Mouse (Mus musculus) cerebellum, adult 11 months (tissue): ENCODE measurements at regions not wholly inside any gene's neighbourhood (a gene's known extent, or its start where the extent isn't known, plus 50 kb on each side); places are given as distances from the start of the nearest gene placed in this dataset.

Experiments
- DNase-seq: peaks from one replicate; pipeline ENCODE4 v3.0.0; 2022

DNA sequence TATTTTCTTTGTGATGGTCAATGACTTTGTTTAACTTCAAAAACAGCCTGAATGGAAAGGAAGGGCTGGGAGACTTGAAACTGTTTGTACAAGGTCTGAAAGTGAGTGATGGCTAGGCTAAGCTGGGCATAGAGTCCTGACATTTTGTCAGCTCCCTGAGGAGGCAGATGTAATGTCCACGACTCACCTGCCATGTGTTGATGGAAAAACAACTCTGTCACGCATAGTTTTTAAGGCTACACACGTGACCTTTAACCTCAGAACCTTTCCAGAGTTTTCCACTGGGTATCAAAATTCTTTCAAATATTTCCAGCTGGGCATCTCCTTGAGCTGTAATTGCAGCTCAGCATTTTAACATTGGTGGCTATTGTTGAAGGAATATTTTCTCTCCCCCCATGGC lies 190.2 kb upstream of the Lrig1 start:
- DNase-seq: no peak

DNA sequence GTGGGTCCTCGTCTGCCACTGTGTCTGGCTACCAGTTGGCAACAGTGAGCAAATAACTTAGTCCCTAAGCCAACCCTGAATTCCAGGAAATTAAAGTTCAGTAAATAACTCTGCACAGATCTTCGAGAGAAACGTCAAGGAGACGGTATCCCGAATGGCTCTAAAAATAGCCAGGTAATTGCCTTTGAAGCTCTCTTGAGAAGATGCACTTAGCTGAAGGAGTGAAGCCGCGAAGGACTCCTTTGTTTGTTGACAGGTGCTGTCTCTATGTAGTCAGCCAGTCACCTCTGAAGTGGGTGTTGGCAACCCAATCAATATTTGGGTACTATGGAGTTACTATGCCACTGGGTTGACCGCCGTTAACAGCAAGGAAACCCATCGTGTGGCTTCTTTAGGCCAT lies 189.3 kb upstream of the Lrig1 start:
- DNase-seq: no peak

DNA sequence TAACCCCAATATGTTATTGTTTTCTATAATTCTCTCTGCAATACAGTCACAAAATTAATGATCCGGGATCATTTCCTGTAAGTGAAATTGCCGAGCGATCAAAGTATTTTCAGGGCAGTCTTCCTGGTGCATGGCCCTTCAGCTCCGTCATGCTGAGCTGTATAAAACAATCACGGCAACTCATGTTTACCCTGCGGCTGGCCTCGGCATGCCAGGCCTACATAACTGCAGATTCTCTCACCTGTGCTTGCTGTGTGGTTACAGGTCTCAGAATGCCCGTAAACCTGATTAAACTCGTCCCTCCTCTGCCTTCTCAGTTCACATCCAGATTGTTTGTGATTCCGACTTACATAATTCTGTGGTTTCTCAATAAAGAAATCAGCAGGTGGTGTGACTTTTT lies 181.2 kb upstream of the Lrig1 start:
- no peak for DNase-seq

DNA sequence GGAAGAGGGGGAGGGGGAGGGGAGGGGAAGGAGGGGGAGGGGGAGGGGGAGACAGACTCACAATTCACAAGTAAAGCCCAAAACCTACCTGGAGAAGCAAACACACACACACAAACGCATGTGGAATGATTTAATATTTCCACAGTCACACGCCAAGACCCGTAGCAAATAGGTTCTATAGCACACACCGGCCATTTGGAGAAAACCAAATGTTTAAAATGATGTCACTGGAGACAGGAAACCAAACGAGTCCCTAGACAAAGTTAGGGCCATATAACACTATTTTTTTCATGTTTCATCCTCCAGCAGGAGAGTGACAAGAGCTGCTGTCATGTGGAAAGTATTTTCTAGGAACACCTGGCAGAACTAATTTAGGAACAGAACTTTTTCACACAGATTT lies 175.9 kb upstream of the Lrig1 start:
- no peak for DNase-seq

DNA sequence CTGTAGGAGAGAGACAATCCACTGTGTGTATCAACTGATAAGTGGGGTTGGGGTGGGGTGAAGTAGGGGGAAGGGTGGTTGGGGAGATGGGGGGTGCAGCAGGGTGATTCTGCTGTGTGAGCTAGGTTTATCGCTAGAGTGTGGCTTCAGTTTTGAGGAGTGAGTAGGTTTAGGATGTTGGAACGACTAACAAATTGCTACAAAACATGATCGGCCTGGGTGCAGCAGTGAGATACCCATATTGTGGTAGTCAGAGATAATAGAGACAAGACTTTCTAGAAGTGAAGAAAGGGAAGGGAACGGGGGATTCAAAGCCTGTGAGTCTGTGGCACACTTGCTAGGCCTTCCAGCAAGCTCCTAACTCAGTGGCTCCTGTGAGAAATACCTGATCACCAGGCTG lies 175.1 kb upstream of the Lrig1 start:
- no peak for DNase-seq

DNA sequence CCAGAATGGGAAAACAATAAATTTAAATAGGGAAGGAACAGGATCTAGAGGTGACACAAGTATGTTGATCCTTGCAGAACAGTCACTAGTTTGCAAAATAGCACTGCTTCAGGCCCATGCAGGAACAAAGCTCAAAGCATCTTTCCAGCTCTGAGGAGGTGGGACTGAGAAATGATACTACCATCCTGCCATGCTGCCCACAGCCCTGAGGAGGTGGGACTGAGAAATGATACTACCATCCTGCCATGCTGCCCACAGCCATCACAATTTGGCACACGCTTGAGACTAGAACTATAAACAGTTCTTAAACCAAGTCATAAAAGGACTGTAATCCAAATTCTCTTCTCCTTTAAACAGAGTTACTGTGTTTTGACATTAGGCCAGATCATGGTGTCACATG lies 174.5 kb upstream of the Lrig1 start:
- DNase-seq: no peak

DNA sequence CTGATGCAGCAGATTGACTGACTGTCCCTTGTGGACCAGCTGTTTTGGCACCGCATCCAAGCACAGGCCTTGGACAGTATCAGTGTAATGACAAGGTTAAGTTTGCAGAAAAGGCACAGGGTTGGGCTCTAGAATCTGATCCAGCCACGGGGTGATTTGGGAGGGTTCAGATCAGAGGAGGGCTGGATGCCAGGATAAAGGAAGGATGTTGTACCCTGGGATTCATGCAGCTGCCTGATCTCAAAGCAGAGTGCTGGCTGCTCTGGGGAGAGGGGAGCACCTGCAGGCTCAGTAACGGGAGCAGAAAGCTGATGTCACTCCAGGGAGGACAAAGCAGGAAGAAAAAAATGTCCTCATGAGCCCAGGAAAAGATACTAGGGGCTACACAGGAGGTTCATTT lies 168.0 kb upstream of the Lrig1 start:
- DNase-seq: no peak

DNA sequence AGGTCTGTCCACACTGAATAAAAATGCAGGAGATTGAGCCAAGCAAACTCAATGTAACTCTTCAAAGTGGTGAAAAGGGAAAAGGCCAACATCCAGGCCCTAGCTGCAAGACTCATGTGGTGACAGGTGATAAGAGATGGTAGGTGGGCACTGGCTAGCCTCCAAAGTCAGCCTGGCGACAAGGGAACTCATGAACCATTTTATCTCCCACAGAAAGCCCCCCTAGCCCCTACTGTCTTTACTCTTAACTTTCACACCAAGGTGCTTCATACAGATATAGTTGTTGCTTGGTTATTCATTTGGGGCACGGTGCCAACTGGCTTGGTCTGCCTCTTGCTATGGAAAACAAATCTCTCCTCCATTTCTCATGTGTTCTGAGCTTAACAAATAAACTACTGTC lies 165.5 kb upstream of the Lrig1 start:
- no peak for DNase-seq

DNA sequence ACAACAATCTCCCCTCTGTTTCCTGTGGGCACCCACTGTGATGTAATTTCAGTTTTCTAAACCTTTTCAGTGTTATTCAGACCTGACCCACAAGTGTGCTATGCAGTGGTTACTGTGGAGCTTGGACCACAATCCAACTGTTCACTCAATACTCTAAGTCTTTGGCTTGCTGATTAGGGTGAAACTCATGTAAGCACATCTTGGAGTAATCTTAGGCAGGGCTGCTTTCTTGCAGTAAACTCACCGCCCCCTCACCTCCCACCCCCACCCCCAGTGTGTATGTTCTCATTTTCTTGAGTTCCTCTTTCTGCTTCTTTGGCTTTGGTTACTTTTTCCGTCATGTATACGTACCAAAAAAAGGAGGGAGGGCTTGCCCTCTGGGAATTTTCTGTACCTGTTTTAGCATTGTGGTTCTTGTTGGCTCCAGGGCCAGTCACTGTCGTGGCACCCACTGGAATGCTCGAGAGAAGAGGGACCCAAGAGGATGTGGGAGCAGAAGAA lies 158.2 kb upstream of the Lrig1 start:
- DNase-seq: no peak

DNA sequence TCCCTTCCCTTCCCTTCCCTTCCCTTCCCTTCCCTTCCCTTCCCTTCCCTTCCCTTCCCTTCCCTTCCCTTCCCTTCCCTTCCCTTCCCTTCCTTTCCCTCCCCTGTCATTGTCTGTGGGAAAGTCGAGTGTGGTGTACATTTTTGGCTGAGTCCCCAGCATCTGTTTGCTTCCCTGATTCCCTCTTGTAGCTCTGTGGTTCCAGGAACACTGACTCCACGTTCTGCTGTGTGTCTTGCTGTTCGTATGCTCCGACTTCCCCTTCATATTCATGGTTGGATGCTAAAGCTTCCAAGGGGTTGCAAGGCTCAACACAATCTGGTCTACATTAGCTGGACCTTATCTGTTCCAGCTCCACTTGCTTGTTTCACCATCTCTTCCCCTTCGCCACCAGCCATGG lies 150.2 kb upstream of the Lrig1 start:
- no peak for DNase-seq

DNA sequence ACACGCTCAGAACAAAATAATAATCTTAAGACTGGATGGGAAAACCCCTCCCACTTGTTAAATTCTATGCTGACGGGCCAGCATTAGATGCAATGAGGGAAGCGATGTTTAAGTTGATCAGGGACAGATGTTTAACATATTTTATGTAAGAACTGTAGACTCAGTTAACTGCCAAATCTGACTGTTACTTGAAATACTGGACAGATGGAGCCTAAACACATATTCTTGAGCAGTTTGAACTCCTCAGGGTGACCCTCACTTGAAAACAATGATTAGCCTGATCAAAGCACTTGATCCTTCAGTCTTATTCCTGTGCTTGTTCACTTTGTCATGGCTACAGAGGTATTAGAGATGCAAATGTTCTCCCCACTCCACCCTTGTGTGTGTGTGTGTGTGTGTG lies 149.6 kb upstream of the Lrig1 start:
- DNase-seq: no peak

DNA sequence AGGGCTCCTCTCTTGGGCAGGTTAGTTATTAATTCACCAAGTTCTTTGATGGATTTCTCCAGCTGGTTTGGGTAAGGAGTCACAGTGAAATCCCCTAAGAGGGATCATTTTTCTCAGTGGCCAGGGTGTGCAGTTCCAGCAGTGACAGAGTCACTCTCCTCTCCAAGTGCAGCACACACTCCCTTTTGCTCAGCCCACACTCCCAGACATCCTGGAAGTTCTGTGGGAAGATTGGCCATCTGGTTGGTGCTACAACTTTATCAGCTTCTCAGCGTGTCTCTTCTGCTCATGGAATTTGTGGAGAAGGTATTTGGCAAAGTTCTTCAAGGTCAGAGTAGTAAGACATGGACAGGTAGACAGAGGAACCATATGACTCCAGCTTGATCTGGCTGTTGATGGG lies 148.5 kb upstream of the Lrig1 start:
- DNase-seq: no peak

DNA sequence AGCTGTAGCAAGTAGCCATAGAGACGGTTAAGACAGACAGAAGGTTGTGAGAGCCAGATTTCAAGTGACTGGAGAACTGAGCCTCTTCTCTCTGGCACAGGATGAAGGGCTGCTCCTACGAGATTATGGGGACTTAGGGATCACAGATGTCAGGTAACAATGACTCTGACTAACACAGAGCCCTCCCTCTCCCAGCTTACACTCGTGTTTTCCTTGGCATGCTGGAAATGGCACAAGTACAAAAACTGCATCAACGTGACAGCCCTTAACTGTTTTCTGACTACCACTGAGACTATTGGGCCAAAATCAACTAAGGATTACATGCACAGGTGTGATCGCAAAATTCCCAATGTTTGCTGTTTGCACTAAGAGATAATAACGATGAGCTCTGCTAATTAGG lies 145.9 kb upstream of the Lrig1 start:
- DNase-seq: no peak

DNA sequence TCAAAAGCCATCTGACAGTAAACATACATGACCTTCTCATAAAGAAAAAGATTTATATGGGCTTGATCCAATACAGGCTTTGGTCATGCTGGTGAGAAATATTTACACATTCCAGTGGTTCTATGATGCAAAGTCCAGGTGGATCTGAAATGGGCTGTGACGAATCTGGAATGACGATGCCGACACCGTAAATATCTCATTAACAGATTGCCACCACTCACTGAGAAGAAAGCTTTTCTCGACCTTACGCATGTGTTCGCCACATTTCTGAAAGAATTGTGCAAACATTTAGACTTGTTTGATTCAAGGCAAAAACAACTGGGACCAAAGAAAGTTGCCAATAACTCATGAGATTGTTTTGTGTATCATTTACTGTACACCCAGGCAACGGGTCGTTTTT lies 142.9 kb upstream of the Lrig1 start:
- no peak for DNase-seq

DNA sequence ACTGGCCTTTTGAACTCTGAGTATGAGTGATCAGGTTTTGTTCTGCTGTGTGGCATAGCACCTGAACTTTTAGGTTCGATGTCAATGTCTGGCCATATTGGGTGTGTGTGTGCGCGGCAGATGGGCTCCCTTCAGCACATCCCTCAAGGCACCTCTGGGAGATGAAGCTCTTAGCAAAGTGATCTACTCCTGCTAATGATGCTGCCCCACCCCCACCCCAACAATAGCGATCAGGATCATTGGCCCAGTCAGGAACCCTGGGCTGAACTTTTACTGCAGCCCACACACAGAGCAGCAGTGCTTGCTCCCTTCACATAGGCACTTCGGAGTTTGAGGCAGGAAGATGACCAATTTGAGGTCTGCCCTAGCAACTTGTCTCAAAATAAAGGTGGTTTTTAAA lies 141.9 kb upstream of the Lrig1 start:
- no peak for DNase-seq

DNA sequence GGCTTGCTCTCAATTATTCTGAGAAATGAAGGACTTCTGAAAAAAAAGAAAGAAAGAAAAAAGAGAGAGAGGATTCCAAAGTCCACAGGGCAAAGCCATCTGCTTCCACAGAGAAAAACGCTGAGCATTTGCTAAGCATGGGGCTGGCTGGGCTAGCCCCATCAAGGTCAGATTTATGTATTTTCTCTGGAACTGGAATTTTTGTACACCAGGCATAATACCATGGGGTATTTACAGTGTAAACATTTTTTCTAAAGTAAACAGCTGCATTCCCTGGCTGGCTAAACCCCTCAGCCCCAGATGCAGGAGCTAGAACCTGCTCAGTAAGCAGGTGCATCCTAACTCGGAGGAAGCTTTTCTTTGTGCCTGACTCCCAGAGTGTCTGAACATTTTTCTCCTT lies 135.8 kb upstream of the Lrig1 start:
- DNase-seq: no peak

DNA sequence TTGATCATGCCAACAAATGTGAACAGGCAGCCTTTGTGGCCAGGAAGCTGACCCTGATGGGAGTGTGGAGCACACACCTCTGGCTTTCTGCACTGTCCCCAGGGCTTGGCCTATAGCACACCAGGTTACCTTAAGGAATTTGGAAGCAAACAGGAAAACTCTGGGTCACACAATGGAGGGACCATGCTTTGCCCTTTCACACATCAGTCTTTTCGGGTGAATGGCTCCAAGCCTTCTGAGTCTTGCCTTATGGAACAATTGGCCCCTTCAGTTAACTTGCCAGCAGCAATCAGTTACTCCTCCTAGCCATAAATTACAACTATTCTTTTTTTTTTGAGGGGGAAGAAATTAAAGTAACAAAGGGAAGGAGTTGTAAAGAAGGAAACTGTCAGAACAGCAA lies 134.6 kb upstream of the Lrig1 start:
- DNase-seq: no peak

DNA sequence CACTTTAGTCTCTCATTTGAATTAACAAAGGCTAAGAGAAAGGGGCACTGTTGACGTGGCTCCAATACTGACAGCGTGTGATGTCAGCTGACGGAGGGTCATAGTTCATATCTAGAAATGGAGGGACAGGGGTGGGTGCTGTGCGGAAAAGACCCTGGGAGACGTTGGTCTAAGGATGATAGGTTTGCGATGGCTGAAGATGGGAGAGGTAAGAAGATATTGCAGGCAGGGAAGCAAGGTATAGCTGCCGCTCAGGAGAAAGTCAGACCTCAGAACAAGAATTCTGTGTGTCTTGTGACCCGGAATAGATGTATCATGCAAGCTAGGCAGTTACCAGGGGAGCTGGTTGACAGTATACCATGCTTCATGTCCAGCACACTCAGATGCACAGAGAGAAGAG lies 130.8 kb upstream of the Lrig1 start:
- no peak for DNase-seq

DNA sequence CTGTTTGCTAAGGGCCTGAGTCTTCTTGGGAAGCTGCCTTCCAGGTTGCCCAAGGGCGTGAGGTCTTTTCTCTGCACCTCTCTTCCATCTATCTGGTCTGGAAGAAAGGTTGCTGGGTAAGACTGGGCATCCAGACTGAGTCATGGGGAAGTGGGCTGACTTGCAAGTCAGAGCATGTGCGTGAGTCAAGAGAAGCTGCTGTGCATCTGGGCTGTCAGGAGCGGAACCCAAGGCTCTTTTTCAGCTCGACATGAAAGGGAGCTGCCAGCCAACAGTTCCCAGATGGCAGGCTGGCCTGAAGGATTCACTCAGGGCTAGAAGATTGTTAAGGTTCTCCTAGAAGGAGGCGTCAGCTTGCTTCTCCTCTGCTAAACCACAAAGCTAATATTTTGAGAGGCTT lies 129.3 kb upstream of the Lrig1 start:
- no peak for DNase-seq

DNA sequence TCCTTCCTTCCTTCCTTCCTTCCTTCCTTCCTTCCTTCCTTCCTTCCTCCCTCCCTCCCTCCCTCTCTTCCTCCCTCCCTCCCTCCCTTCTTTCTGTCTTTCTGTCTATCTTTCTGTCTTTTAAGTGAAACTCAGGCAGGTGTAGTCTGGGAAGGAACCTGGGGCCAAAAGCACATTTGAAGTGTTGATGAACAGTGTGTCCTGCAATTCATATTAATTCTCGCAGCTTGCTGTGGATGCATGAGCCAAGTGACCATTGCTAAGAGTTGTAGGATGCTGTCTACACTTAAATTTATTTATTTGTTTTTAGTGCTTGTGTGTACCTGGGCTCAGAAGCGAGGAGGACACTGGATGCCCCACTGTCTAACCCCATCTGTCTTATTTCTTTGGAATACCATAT lies 126.7 kb upstream of the Lrig1 start:
- DNase-seq: no peak

DNA sequence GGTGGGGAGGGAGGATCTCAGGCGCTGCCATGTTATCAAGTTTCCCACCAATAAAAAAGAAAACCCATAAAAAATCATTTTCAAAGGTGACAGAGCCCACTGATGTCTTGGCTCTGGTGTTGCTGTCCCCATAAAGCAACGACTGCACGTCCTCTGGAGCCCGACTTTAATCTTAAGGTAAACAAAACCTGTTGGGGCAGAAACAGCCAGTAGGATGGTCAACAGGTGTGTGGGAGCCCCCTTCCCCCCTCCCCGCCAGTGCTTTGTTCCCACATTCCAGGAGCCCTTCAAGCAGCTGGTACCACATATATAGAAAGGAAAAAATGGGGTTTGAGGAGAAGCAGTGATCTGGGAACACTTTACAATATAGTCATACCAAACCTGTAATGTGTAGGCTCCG lies 118.3 kb upstream of the Lrig1 start:
- DNase-seq: no peak

DNA sequence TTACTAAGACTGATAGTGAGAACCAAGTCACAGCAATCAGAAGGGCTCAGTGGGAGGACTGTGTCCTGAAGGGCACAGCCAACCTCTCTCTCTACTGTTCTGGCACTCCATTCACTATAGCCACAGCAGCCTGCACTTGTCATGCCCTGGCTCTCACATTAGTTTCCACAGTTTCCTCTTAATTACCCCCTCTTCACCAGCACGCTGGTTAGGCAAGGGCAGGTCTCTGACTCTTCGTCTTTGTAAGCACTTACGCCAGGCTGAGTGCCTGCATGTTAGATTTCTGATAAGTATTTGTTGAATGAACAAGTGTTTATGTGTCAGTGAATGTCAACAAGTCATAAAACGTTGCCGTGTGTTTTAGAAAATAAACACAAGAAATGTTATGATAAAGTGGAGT lies 116.2 kb upstream of the Lrig1 start:
- no peak for DNase-seq

DNA sequence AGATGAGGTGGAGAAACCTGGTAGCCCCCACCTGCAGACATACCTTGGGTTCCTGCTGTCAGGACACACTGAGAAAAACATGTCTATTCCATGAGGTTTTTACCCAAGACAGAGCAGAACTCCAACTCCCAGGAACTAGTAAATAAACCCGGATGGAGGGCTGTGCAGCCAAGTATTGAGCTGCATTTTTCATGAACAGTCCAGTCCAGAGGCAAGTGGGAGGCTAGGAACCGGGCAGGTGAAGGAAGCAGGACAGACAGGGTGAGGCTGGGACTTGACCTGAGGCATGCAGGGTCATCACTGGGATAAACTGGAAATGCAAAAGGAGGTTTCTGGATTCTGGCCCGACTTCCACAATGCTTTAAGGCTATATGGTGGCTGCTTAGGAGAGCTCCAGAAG lies 114.8 kb upstream of the Lrig1 start:
- DNase-seq: no peak

DNA sequence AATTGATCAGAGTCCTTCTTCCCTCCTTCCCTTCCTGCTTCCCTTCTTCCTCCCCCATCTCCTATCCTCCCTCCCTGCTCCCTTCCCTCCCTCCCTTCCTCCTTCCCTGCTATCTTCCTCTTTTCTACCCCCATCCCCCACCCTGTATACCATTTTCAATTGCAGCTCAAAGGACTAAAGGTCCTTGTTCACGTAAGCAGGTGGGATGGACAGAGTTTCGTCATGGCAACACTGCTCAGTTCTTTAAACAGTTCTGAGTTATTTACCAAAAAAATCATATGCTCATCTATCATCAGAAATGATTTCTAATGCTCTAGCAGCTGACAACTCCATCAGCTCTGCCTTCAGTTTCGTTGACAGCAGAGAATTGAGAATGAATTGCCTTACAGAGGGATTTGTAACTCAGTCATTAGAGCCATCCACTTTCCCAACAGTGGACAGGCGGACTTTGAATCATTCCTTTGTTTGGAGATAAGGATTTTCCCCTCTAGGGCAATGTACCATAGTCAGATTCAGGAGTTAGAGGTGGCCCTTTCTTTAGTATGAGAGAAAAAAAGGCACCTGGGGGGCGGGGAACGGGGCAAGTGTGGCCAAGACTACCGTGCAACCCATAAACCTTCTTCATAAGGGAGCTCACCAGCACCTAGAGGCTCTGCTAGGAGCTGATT lies 113.7 kb upstream of the Lrig1 start:
- no peak for DNase-seq

DNA sequence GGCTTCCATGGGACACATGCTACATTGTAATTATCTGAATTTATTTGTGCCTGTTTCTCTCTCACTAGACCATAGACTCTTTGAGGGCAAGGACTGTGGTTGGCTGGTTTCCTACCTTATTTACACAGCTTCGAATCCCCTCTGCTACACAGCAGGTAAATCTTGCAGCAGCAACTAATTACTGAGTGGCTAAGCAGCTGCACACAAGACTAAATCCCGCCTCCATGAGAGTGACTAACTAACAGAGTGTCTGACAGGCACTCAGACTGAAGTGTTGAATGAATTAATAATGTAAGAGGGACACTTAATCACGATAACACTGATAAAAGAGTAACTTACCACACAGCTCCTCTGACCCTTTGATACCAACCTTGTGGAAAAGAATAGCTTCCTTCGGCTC lies 111.9 kb upstream of the Lrig1 start:
- no peak for DNase-seq

DNA sequence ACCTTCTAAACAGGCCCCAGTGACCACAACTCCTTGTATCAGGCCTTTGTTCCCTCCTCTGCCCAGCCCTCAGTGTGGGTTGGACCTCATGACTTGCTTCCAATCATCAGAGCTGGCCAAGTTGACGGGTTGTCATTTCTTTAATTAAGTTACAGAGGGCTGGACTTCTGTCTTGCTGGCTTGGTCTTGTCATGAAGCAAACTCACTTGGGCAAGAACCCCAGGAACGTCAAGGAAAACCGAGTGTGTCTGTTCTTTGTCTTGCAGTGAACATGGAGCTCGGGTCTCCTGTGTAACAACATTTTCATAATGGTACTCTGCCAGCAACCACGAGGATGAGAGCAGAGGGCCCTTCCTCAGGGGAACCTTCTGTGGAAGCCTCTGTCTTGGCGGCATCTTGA lies 107.3 kb upstream of the Lrig1 start:
- DNase-seq: no peak
